Mouse (Mus musculus) gastrocnemius, adult 18-20 months (tissue): ENCODE data around the gene Tinagl1. TPM values are rescaled to one million over a fixed set of nuclear protein-coding genes. Genes with fewer than 3 reads are reported as not detected.
A peak's percentile ranks its signal among the peaks of the same experiment; 100 is the strongest.

ENCODE experiments used
- DNase-seq: peaks from one replicate; pipeline ENCODE4 v3.0.0; 2021; ENCODE audit warnings: low spot score
- long read RNA-seq, 2 experiments: library from polyadenylated mRNA; stranded (forward); transcript quantifications; one replicate each; pipeline ENCODE4 v2.0.0; 2021
- total RNA-seq, 2 experiments: library from RNA; stranded (reverse); gene quantifications; 2 replicates each; pipeline ENCODE4 v1.2.3; 2021

Gene Tinagl1
- total RNA-seq, result 10 to 100 TPM; 27.5 to 40.5 TPM
- long read RNA-seq, experiment 1, transcript Tinagl1-203 (12 exons, 1,952 nt), result major isoform, 56 of 83 reads
- long read RNA-seq, experiment 1, partial matches to known transcripts, result 12 of 83 reads
- long read RNA-seq, experiment 1, other reads (novel, unspliced or antisense), result 15 of 83 reads
- long read RNA-seq, experiment 2, transcript Tinagl1-203 (12 exons, 1,952 nt), result major isoform, 24 of 29 reads
- long read RNA-seq, experiment 2, partial matches to known transcripts, result 2 of 29 reads
- long read RNA-seq, experiment 2, other reads (novel, unspliced or antisense), result 3 of 29 reads

- no peak for DNase-seq
Measured at GRCm38 (mm10) chr4:130175072-130175711, at the start of gene Tinagl1. Gene Tinagl1 (minus strand): TSS chr4:130175122.

- DNase-seq, result no peak
Measured at GRCm38 (mm10) chr4:130224071-130224470, 49.1 kb upstream of the Tinagl1 start.

- no peak for DNase-seq
Measured at GRCm38 (mm10) chr4:130222179-130222578, 47.3 kb upstream of the Tinagl1 start, which contains the start of gene Gm853. Gene Gm853 (minus strand): TSS chr4:130222401.

- no peak for DNase-seq
Measured at GRCm38 (mm10) chr4:130220176-130220575, 45.3 kb upstream of the Tinagl1 start.

GRCm38 (mm10) chr4:130215392-130215791, 40.5 kb upstream of the Tinagl1 start:
- DNase-seq, result no peak

- DNase-seq, result no peak
Measured at GRCm38 (mm10) chr4:130213857-130214256, 38.9 kb upstream of the Tinagl1 start.

- DNase-seq, result no peak
Measured at GRCm38 (mm10) chr4:130213197-130213596, 38.3 kb upstream of the Tinagl1 start.

- DNase-seq, result no peak
Measured at GRCm38 (mm10) chr4:130212421-130212820, 37.5 kb upstream of the Tinagl1 start.

GRCm38 (mm10) chr4:130211870-130212269, 36.9 kb upstream of the Tinagl1 start:
- no peak for DNase-seq

GRCm38 (mm10) chr4:130198694-130199670, 24.1 kb upstream of the Tinagl1 start:
- peak; percentile 82 for DNase-seq

GRCm38 (mm10) chr4:130196542-130196941, 21.6 kb upstream of the Tinagl1 start:
- DNase-seq, result no peak

GRCm38 (mm10) chr4:130195924-130196323, 21.0 kb upstream of the Tinagl1 start:
- DNase-seq, result no peak

GRCm38 (mm10) chr4:130192266-130192665, 17.3 kb upstream of the Tinagl1 start:
- DNase-seq, result no peak

GRCm38 (mm10) chr4:130189606-130190005, 14.7 kb upstream of the Tinagl1 start:
- DNase-seq, result no peak

GRCm38 (mm10) chr4:130188806-130189297, 13.9 kb upstream of the Tinagl1 start:
- peak; percentile 86 for DNase-seq

GRCm38 (mm10) chr4:130186891-130187290, 12.0 kb upstream of the Tinagl1 start:
- no peak for DNase-seq

- no peak for DNase-seq
Measured at GRCm38 (mm10) chr4:130186450-130186849, 11.5 kb upstream of the Tinagl1 start.

GRCm38 (mm10) chr4:130183879-130184278, 9.0 kb upstream of the Tinagl1 start:
- no peak for DNase-seq

GRCm38 (mm10) chr4:130183023-130183422, 8.1 kb upstream of the Tinagl1 start:
- DNase-seq, result no peak

- no peak for DNase-seq
Measured at GRCm38 (mm10) chr4:130181886-130182285, 7.0 kb upstream of the Tinagl1 start.

GRCm38 (mm10) chr4:130180909-130181602, 6.1 kb upstream of the Tinagl1 start:
- no peak for DNase-seq
